27 mouse cellular contexts compared by ENCODE assay signal in genomic region chr12:104345181-104345580, GRCm38 (mm10). TPM values are rescaled to one million over a fixed set of nuclear protein-coding genes. Genes with fewer than 3 reads are reported as not detected.
A peak's percentile ranks its signal among the peaks of the same experiment; 100 is the strongest.
DNase-seq lines count a peak whose midpoint lies in the region; ATAC-seq and TF ChIP-seq lines count a peak whose summit lies in the region.
"Had no signal": no experiment of that assay in that cellular context is flagged by ENCODE, and none has a peak within 500 bp of the region (broad histone marks: within the 10 kb centered on the region; RNA-seq: fewer than 3 reads in every experiment).

No protein-coding gene starts in this region.

- H3K9ac ChIP-seq in liver, adult 2 months (ENCODE audit: low read depth, low read length), result no peak overlapping the region
- H3K9ac ChIP-seq in hindbrain, postnatal 0 days (replicated peaks; ENCODE audit: low read length), result no peak overlapping the region

- peak; percentile 10 for DNase-seq in heart, embryonic 10.5 days (ENCODE audit: low spot score)
- no peak for DNase-seq in heart, adult 11 months
- DNase-seq in liver, adult 2 months (ENCODE audit: extremely low read depth, low read depth, low spot score), result peak; percentile 37
- no peak for DNase-seq in liver
- DNase-seq in fat pad, adult 2 months (ENCODE audit: extremely low read depth, low read depth, low spot score), result peak; percentile 82
- DNase-seq in gonadal fat pad, adult 2 months (ENCODE audit: low read depth), result peak; percentile 73
- DNase-seq in cerebellum, postnatal 4 days (ENCODE audit: low spot score in 2 of 2), result no peak
- no peak for DNase-seq in hindbrain, postnatal 0 days (ENCODE audit: low spot score)
- DNase-seq: adrenal gland, adult 2 months; adrenal gland, adult 8-10 months; adrenal gland, postnatal 10 days; adrenal gland, postnatal 14 days; adrenal gland, postnatal 25 days; adrenal gland, postnatal 36 days; B cell, adult 2 months; cerebellum, adult 11 months; cerebellum, adult 11-12 months had no signal

- no peaks in the 10 kb centered on the region for H3K9me3 ChIP-seq in heart, embryonic 10.5 days
- no peaks in the 10 kb centered on the region for H3K9me3 ChIP-seq in hindbrain, postnatal 0 days (ENCODE audit: low read length)

- no peak overlapping the region for H3K4me2 ChIP-seq in hindbrain, postnatal 0 days (ENCODE audit: low read depth, low read length)

- no peaks in the 10 kb centered on the region for H3K27me3 ChIP-seq in heart, embryonic 10.5 days (ENCODE audit: insufficient read depth, poor library complexity, severe bottlenecking)
- no peaks in the 10 kb centered on the region for H3K27me3 ChIP-seq in liver, adult 2 months (ENCODE audit: control insufficient read depth, insufficient read depth, low read length)
- no peaks in the 10 kb centered on the region for H3K27me3 ChIP-seq in hindbrain, postnatal 0 days (ENCODE audit: insufficient read depth, low read length)

- 71% methylated on average over 2 of the region's 2 CpGs for WGBS in heart, embryonic 10.5 days
- WGBS in liver, adult 2 months, result 26% methylated on average over 2 of the region's 2 CpGs
- 81% methylated on average over 2 of the region's 2 CpGs for WGBS in hindbrain, postnatal 0 days

- no peak overlapping the region for H3K4me3 ChIP-seq in heart, embryonic 10.5 days
- H3K4me3 ChIP-seq in liver, adult 2 months (ENCODE audit: insufficient read depth, low read depth, low read length), result no peak overlapping the region
- no peak overlapping the region for H3K4me3 ChIP-seq in hindbrain, postnatal 0 days (ENCODE audit: low read length)

- H3K79me2 ChIP-seq in liver, adult 2 months (ENCODE audit: control insufficient read depth, insufficient read depth, low read length), result no peaks in the 10 kb centered on the region

- no peak overlapping the region for H3K27ac ChIP-seq in heart, embryonic 10.5 days
- H3K27ac ChIP-seq in liver, adult 2 months (replicated peaks; ENCODE audit: insufficient read depth, low read depth, low read length), result no peak overlapping the region
- H3K27ac ChIP-seq in hindbrain, postnatal 0 days, result no peak overlapping the region

- H3K4me1 ChIP-seq in heart, embryonic 10.5 days, result no peaks in the 10 kb centered on the region
- H3K4me1 ChIP-seq in liver, adult 2 months (ENCODE audit: control insufficient read depth, insufficient read depth, low read length), result peaks cover 3% of the 10 kb centered on the region; the same call in 1 of the 2 replicates
- H3K4me1 ChIP-seq in hindbrain, postnatal 0 days (ENCODE audit: insufficient read depth, low read length), result no peaks in the 10 kb centered on the region

- ATAC-seq in hindbrain, postnatal 0 days, result no peak
- ATAC-seq: activated CD4-positive, CD25-positive, alpha-beta regulatory T cell, adult 4 months; CD4-positive, CD25-positive, alpha-beta regulatory T cell, adult 4 months; Patski had no signal

- no peak for TF ChIP-seq CTCF in liver, adult 2 months (IDR thresholded peaks at IDR 0.05; ENCODE audit: low read depth, low read length)
- no peak for TF ChIP-seq CTCF in hindbrain, postnatal 0 days (IDR thresholded peaks at IDR 0.05; ENCODE audit: low read depth)

- no peak for TF ChIP-seq POLR2A in liver, adult 2 months (IDR thresholded peaks at IDR 0.05; ENCODE audit: extremely low read depth, insufficient read depth, low read length)

- H3K36me3 ChIP-seq in heart, embryonic 10.5 days, result no peaks in the 10 kb centered on the region
- peaks cover 40% of the 10 kb centered on the region for H3K36me3 ChIP-seq in liver, adult 2 months (ENCODE audit: control insufficient read depth, insufficient read depth, low read length)
- no peaks in the 10 kb centered on the region for H3K36me3 ChIP-seq in hindbrain, postnatal 0 days (ENCODE audit: insufficient read depth, low read length)
- H3K36me3 ChIP-seq: G1E had no signal

RNA-seq across cellular contexts. Expression of gene Serpina3k, which starts 6.9 kb away (rescaled TPM):
- not detected in 2 replicates for polyA plus RNA-seq in heart, embryonic 10.5 days (2016; fragmentation: Nextera tagmentation; extraction: Ambion mirVana)
- total RNA-seq in liver, adult 2 months (2014; rRNA removed), result 10,536 and 14,457 TPM in 2 replicates
- polyA plus RNA-seq in liver, adult 2 months (2012; rRNA removed), result 2,986 and 3,416 TPM in 2 replicates
- polyA plus RNA-seq in gonadal fat pad, adult 2 months (2012; rRNA removed), result 0.92 and 2.1 TPM in 2 replicates
- not detected in 2 replicates for total RNA-seq in hindbrain, postnatal 0 days (2014; rRNA removed)
- polyA plus RNA-seq in hindbrain, postnatal 0 days (2015; fragmentation: Nextera tagmentation; extraction: Ambion mirVana), result not detected in 2 replicates
- total RNA-seq: CH12.LX, G1E, MEL had no signal
- polyA plus RNA-seq: activated CD4-positive, CD25-positive, alpha-beta regulatory T cell, adult 4 months; brain, embryonic 14.5 days; C2C12; CD4-positive, CD25-positive, alpha-beta regulatory T cell, adult 4 months; G1E; Patski had no signal

RNA-seq across cellular contexts. Expression of gene Serpina3m, which starts 6.9 kb away (rescaled TPM):
- not detected in 2 replicates for polyA plus RNA-seq in heart, embryonic 10.5 days (2016; fragmentation: Nextera tagmentation; extraction: Ambion mirVana)
- 623 and 783 TPM in 2 replicates for total RNA-seq in liver, adult 2 months (2014; rRNA removed)
- polyA plus RNA-seq in liver, adult 2 months (2012; rRNA removed), result 260 and 302 TPM in 2 replicates
- polyA plus RNA-seq in gonadal fat pad, adult 2 months (2012; rRNA removed), result 1.5 and 3.5 TPM in 2 replicates
- total RNA-seq in hindbrain, postnatal 0 days (2014; rRNA removed), result not detected in 2 replicates
- not detected in 2 replicates for polyA plus RNA-seq in hindbrain, postnatal 0 days (2015; fragmentation: Nextera tagmentation; extraction: Ambion mirVana)
- total RNA-seq: CH12.LX, G1E, MEL had no signal
- polyA plus RNA-seq: activated CD4-positive, CD25-positive, alpha-beta regulatory T cell, adult 4 months; brain, embryonic 14.5 days; C2C12; CD4-positive, CD25-positive, alpha-beta regulatory T cell, adult 4 months; G1E had no signal

RNA-seq across cellular contexts. Expression of gene Serpina3j, which starts 30.8 kb away (rescaled TPM):
- not detected in 2 replicates for polyA plus RNA-seq in heart, embryonic 10.5 days (2016; fragmentation: Nextera tagmentation; extraction: Ambion mirVana)
- not detected in 2 replicates for total RNA-seq in liver, adult 2 months (2014; rRNA removed)
- polyA plus RNA-seq in liver, adult 2 months (2012; rRNA removed), result not detected in 2 replicates
- 0.46 TPM in 1 of 2 replicates, not detected in the other for polyA plus RNA-seq in gonadal fat pad, adult 2 months (2012; rRNA removed)
- not detected in 2 replicates for total RNA-seq in hindbrain, postnatal 0 days (2014; rRNA removed)
- polyA plus RNA-seq in hindbrain, postnatal 0 days (2015; fragmentation: Nextera tagmentation; extraction: Ambion mirVana), result not detected in 2 replicates
- total RNA-seq: adrenal gland, postnatal 10 days; adrenal gland, postnatal 14 days; adrenal gland, postnatal 25 days; adrenal gland, postnatal 36 days; adrenal gland, postnatal 4 days; CH12.LX; ES-E14; MEL had no signal
- polyA plus RNA-seq: activated CD4-positive, CD25-positive, alpha-beta regulatory T cell, adult 4 months; adrenal gland, adult 2 months; brain, embryonic 14.5 days; C2C12; CD4-positive, CD25-positive, alpha-beta regulatory T cell, adult 4 months; G1E; Patski had no signal

Comparison
In these comparisons a context has a peak if more than half of its experiments do, and no peak if none do; other contexts are left out.
1. DNase-seq: peak in heart, embryonic 10.5 days (single experiment), liver, adult 2 months (single experiment), fat pad, adult 2 months (single experiment) and gonadal fat pad, adult 2 months (single experiment); none in heart, adult 11 months (single experiment), liver (single experiment), cerebellum, postnatal 4 days (0 of 2) and hindbrain, postnatal 0 days (single experiment).
2. RNA of gene Serpina3k, which starts 6.9 kb away (polyA plus RNA-seq): 2,986 to 3,416 TPM in liver, adult 2 months; 0.92 to 2.1 TPM in gonadal fat pad, adult 2 months, not detected in heart, embryonic 10.5 days and not detected in hindbrain, postnatal 0 days; every median in the first group is over 100 times any median in the second.
3. RNA of gene Serpina3m, which starts 6.9 kb away (polyA plus RNA-seq): 260 to 302 TPM in liver, adult 2 months; 1.5 to 3.5 TPM in gonadal fat pad, adult 2 months, not detected in heart, embryonic 10.5 days and not detected in hindbrain, postnatal 0 days; every median in the first group is over 10 times any median in the second.